Mouse (Mus musculus): ENCODE measurements at regions not wholly inside any gene's neighbourhood (a gene's known extent, or its start where the extent isn't known, plus 50 kb on each side); places are given as distances from the start of the nearest gene placed in this dataset.

- no peak for DNase-seq (ENCODE audit: low spot score in 2 of 2)
Observed at GRCm38 (mm10) chr19:20035223-20035622, 355.5 kb downstream of the Anxa1 start.

GRCm38 (mm10) chr19:20027667-20028282 lies 363.0 kb downstream of the Anxa1 start:
- peak in 1 of 2 experiments; percentile 26 for DNase-seq (ENCODE audit: low spot score in 2 of 2)

- no peak for DNase-seq (ENCODE audit: low spot score in 2 of 2)
Observed at GRCm38 (mm10) chr19:20014114-20014513, 376.6 kb downstream of the Anxa1 start.

GRCm38 (mm10) chr19:20009801-20010441 lies 380.8 kb downstream of the Anxa1 start:
- DNase-seq (ENCODE audit: low spot score in 2 of 2) = no peak

DNA sequence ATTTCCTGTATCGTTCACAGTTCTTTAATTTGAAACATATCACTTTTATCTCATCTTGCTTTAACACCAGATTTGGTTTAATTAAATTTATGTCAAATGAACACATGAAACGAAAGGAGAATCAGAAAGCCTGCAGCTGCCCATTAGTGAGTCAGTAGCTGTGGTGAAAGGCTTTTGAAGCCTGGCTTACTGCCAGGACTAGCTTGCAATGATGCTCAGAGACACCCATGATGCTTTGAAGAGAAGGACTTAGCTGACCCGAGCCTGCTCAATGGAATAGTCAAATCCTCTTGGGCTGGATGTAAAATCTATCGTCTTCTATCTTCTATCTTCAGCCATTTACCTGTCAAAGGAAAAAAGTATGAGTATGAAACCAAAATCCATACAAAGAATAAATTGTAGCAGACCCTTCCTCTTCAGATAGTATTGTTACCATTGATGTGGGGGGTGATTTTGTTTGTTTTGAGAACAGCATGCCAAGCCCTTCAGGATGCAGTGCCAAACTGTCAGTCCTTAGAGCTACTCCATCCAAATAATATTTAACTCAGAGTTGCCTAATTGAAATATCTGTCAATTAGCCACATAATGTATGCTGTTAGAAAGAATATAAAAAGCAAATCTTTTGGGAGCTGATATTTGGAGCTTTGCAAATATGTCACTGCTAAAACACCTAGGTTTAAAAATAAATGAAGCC lies 384.7 kb downstream of the Anxa1 start:
- DNase-seq (ENCODE audit: low spot score in 2 of 2) = no peak

DNA sequence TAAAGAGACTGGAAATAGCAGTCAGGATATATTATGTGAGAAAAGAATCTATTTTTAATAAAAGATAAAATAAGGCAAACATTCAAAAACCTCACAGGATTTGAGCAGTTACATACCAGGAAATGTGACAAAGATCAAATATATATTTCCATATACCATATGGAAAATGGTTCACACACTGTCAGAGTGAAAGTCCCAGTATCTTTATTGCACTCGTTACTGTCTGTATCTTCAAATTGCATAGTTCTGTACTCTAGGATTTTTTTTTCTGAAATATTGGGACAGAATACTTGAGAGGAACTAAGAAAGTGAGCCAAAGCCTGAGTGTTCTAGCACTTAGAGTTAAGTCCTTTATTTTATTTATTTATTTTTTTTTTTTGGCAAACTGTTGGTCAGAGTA lies 403.5 kb downstream of the Anxa1 start:
- DNase-seq (ENCODE audit: low spot score in 2 of 2) = no peak

- DNase-seq (ENCODE audit: low spot score in 2 of 2) = no peak
Observed at GRCm38 (mm10) chr19:19978816-19979215, 411.9 kb downstream of the Anxa1 start.

DNA sequence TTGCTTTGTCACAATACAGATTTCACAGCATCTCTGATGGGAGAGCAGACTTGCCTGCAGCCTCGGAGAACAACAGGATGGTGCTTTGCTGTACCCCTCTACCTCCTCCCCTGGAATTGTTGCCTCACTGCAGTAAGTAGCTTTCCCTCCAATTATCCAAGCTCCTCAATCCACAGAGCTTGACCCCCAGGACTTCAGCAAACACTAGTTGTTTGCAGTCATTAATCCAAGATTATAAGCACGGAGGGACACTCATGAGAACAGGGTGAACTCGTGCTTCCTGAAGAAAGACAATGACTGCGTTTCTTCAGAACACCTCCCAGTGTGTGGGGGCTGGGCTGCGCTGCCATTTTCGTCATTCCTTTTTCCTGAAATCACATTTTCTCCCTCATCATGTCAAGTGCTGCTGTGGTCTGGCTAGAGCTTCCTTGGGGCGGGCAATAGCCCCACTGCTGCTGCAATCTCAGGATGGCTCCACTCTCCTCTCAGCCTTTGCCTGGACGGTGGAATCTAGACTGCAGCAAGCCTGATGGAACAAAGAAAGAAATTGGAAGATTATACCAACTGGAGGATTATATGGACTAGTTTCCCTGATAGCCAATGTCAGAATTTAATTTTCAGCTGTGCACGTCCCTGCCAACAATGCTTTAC lies 413.0 kb downstream of the Anxa1 start:
- DNase-seq (ENCODE audit: low spot score in 2 of 2) = no peak

GRCm38 (mm10) chr19:19976776-19977175 lies 414.0 kb downstream of the Anxa1 start:
- no peak for DNase-seq (ENCODE audit: low spot score in 2 of 2)

GRCm38 (mm10) chr19:19969780-19970512 lies 420.8 kb downstream of the Anxa1 start:
- DNase-seq (ENCODE audit: low spot score in 2 of 2) = no peak

GRCm38 (mm10) chr19:19969335-19969734 lies 421.4 kb downstream of the Anxa1 start:
- DNase-seq (ENCODE audit: low spot score in 2 of 2) = no peak

GRCm38 (mm10) chr19:19945247-19945646 lies 445.5 kb downstream of the Anxa1 start:
- no peak for DNase-seq (ENCODE audit: low spot score in 2 of 2)

DNA sequence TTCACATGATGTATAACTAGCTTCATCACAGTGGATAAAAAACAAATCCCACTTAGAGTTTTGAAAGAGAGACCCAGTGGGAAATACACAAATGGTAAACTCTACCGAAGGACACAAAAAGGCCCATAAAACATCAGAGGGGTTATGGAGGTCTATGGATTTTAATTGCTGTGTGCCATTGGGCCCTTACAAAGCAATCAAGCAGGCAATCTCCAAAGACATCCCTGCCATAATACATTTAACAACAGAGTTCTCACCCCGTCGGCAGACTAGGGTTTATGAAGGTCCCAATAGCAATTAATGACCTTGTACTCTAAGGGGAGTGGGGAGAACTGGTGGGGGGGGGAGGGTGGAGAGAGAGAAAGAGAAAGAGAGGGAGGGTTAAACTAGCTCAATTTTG lies 448.0 kb downstream of the Anxa1 start:
- DNase-seq (ENCODE audit: low spot score in 2 of 2) = no peak

DNA sequence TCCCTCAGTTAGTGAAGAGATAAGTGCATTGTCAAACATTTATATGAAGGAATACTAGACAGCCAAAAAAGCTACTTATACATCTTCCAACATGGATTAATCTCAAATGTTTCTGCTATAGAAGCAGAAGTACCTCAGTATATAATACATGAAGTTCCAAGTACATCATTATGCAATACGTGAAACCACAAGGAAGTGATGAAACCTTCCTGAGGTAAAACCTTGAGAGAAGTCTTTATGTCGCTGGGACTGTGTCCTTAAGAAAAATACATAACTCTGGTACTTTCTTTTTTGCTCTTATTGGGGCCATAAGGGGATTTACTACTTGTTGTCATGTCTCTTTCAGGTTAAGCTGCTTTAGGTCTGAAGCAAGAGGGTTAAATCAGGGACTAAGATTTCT lies 469.6 kb downstream of the Anxa1 start:
- no peak for DNase-seq (ENCODE audit: low spot score in 2 of 2)

GRCm38 (mm10) chr19:19885933-19886710 lies 504.6 kb downstream of the Anxa1 start:
- DNase-seq (ENCODE audit: low spot score in 2 of 2) = peak; percentile 29 to 61

DNA sequence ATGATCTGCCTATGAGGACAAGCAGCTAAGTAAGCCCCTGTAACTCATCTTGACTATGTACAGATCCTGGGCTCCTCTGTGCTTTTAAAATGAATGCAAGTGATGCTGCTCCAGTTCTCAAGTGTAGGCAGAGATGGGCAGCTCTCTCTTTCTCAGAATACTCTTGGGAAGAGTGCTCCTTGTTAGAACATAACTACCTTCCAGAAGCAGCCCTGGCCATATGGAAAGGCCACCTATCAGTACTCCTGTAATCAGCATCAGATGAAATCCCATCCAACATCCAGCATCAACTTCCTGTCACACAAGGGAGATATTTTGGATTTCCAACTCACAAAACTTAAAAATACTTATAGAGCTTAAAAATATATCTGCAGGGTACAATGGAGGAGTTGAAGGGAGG lies 509.8 kb downstream of the Anxa1 start:
- no peak for DNase-seq (ENCODE audit: low spot score in 2 of 2)

GRCm38 (mm10) chr19:19848152-19848551 lies 542.6 kb downstream of the Anxa1 start:
- DNase-seq (ENCODE audit: low spot score in 2 of 2) = no peak

DNA sequence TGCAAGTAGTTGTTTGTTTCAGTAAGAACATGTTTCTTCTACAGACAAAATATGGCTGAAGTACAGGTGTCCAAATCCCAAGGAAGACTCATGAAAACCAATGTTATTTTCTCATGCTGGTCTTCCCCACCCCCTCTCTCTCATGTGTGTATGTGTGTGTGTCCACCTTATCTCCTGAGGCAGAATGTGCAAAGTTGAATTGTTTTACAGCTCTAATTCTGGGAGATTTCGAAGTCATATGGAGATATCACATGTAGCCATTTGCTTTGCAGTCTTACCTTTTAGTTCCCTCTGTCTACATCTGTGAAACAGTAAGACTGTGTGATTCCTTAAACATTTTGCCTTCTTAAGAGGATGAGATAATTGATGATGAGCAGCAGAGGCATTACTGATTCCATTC lies 582.8 kb downstream of the Anxa1 start:
- DNase-seq (ENCODE audit: low spot score in 2 of 2) = no peak

DNA sequence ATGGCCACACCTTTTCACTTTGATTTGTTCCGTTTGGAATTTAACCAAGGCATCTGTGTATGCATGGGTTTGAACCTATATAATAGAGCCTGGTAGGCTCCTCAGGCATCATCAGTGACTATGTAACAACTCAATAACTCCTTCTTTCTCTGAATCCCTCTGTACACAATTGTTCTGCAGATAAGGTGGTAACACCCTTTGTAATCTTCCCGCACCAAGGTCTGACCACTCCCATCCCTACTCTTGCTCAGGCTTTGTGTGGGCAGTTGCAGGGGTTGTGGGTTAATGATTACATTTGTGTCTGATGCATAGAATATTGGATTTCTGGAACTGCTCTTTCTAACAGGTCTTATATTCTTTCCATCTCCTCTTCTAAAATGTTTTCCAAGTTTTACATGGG lies 596.9 kb downstream of the Anxa1 start:
- DNase-seq (ENCODE audit: low spot score in 2 of 2) = no peak

GRCm38 (mm10) chr19:19783507-19783906 lies 607.2 kb downstream of the Anxa1 start:
- DNase-seq (ENCODE audit: low spot score in 2 of 2) = no peak

- DNase-seq (ENCODE audit: low spot score in 2 of 2) = peak; percentile 10 to 56
Observed at GRCm38 (mm10) chr19:19777891-19778290, 612.9 kb downstream of the Anxa1 start.
